Mouse (Mus musculus): Measurements from ENCODE around the gene Efna4. TPM values are rescaled to one million over a fixed set of nuclear protein-coding genes. Genes with fewer than 3 reads are reported as not detected.

Efna4 gene
- 4.4 and 4.9 TPM in 2 replicates for polyA plus RNA-seq (2014; fragmentation: Nextera tagmentation; extraction: Ambion mirVana)

- ATAC-seq (ENCODE audit: low FRiP score), result peak; percentile 75
- Histone ChIP-seq H3K4me3 (replicated peaks; ENCODE audit: low read length) (peak within 1 kb of the TSS; percentile 83), H3K27me3 (ENCODE audit: control insufficient read depth, insufficient read depth, low read length) (no peaks in the 10 kb centered on the region), H3K9me3 (ENCODE audit: control insufficient read depth, low read length) (no peaks in the 10 kb centered on the region), H3K9ac (peak within 1 kb of the TSS; percentile 84), H3K4me2 (replicated peaks) (peak within 1 kb of the TSS; percentile 88), H3K4me1 (replicated peaks; ENCODE audit: control insufficient read depth, insufficient read depth, low read length) (peaks cover 38% of the 10 kb centered on the region), H3K27ac (peak within 1 kb of the TSS; percentile 70), H3K36me3 (replicated peaks; ENCODE audit: control insufficient read depth, insufficient read depth) (0 out of 2 replicates have a peak, but pooled peaks cover 1% of the 10 kb centered on the region)
- DNase-seq (ENCODE audit: low spot score), result peak; percentile 75
- WGBS, result under 1% methylated on average over 41 of the region's 44 CpGs
Observed at GRCm38 (mm10) chr3:89337721-89338578, at the start of gene Efna4. Efna4 (minus strand) TSS chr3:89338028.

DNA sequence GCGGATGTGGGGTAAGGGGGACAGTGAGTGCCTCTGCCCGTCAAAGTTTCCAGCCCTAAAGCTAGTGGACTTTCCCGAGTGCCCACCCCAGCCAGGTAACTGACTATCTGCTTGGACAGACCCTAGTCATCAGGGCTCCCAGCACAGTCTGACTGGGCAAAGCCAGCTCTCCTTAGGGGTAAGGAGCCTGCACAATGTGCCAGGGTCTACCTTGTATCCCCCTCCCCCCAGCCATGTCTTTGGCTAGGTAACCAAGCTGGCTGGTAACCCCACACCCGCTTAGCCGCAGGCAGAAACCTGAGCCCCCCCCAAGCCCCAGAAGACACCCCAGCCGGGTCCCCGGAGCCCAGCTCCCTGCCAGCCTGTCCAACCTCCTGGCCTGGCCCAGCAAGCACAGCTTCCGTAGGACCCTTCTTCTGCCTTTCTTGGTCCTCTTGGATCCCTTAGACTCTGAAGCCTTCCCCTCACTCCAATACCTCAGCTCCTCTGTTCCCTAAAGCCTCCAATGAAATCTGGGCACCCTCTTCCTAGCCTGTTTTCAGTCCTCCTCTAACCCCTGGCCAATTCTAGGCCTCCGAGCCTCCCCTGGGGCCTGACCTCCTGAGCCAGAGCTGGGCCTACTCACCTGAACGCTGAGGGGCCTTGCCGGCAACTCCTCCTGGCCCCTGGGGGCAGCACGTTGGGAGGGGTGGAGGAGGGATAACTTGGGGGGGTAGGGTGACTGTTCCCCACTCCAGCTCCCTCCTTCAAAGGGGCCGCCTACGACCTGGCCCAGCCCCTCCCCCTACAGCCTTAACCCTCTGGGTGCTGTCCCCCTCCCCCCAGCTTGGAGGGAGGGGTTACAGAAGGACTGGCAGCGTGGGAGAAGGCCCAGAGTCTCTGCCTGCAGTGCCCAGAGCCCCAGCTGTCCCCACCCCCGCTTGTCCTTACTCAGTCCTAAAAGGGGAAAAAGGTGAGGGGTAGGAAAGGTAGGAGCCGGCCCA is 48.9 kb upstream of the Efna4 start:
- Histone ChIP-seq H3K27ac (no peak overlapping the region), H3K4me2 (replicated peaks) (no peak overlapping the region), H3K27me3 (ENCODE audit: control insufficient read depth, insufficient read depth, low read length) (no peaks in the 10 kb centered on the region), H3K4me3 (replicated peaks; ENCODE audit: low read length) (no peak overlapping the region), H3K36me3 (replicated peaks; ENCODE audit: control insufficient read depth, insufficient read depth) (no peaks in the 10 kb centered on the region), H3K9ac (no peak overlapping the region), H3K9me3 (ENCODE audit: control insufficient read depth, low read length) (no peaks in the 10 kb centered on the region), H3K4me1 (replicated peaks; ENCODE audit: control insufficient read depth, insufficient read depth, low read length) (peaks cover 14% of the 10 kb centered on the region)
- whole genome bisulfite sequencing, result 52% methylated on average over 16 of the region's 17 CpGs
- no peak for DNase-seq (ENCODE audit: low spot score)
- no peak for ATAC-seq (ENCODE audit: low FRiP score)

- no peak overlapping the region for H3K27ac ChIP-seq
- DNase-seq (ENCODE audit: low spot score) (no peak), ATAC-seq (ENCODE audit: low FRiP score) (no peak)
- H3K36me3 ChIP-seq (replicated peaks; ENCODE audit: control insufficient read depth, insufficient read depth), result no peaks in the 10 kb centered on the region
- WGBS, result 45% methylated on average over 11 of the region's 11 CpGs
- H3K4me3 ChIP-seq (replicated peaks; ENCODE audit: low read length), result no peak overlapping the region
- no peak overlapping the region for H3K4me2 ChIP-seq (replicated peaks)
- H3K9ac ChIP-seq, result no peak overlapping the region
- no peaks in the 10 kb centered on the region for H3K9me3 ChIP-seq (ENCODE audit: control insufficient read depth, low read length)
- H3K4me1 ChIP-seq (replicated peaks; ENCODE audit: control insufficient read depth, insufficient read depth, low read length), result peaks cover under 1% of the 10 kb centered on the region; the same call in 1 of the 2 replicates
- H3K27me3 ChIP-seq (ENCODE audit: control insufficient read depth, insufficient read depth, low read length), result no peaks in the 10 kb centered on the region
Observed at GRCm38 (mm10) chr3:89385451-89385850, 47.6 kb upstream of the Efna4 start.

- DNase-seq (ENCODE audit: low spot score), result no peak
- no peaks in the 10 kb centered on the region for H3K4me1 ChIP-seq (replicated peaks; ENCODE audit: control insufficient read depth, insufficient read depth, low read length)
- no peak for ATAC-seq (ENCODE audit: low FRiP score)
- no peaks in the 10 kb centered on the region for H3K9me3 ChIP-seq (ENCODE audit: control insufficient read depth, low read length)
- H3K36me3 ChIP-seq (replicated peaks; ENCODE audit: control insufficient read depth, insufficient read depth), result no peaks in the 10 kb centered on the region
- WGBS, result 77% methylated on average over 12 of the region's 12 CpGs
- H3K4me2 ChIP-seq (replicated peaks), result no peak overlapping the region
- no peak overlapping the region for H3K9ac ChIP-seq
- H3K4me3 ChIP-seq (replicated peaks; ENCODE audit: low read length), result no peak overlapping the region
- no peak overlapping the region for H3K27ac ChIP-seq
- no peaks in the 10 kb centered on the region for H3K27me3 ChIP-seq (ENCODE audit: control insufficient read depth, insufficient read depth, low read length)
Observed at GRCm38 (mm10) chr3:89384331-89385076, 46.7 kb upstream of the Efna4 start.

DNA sequence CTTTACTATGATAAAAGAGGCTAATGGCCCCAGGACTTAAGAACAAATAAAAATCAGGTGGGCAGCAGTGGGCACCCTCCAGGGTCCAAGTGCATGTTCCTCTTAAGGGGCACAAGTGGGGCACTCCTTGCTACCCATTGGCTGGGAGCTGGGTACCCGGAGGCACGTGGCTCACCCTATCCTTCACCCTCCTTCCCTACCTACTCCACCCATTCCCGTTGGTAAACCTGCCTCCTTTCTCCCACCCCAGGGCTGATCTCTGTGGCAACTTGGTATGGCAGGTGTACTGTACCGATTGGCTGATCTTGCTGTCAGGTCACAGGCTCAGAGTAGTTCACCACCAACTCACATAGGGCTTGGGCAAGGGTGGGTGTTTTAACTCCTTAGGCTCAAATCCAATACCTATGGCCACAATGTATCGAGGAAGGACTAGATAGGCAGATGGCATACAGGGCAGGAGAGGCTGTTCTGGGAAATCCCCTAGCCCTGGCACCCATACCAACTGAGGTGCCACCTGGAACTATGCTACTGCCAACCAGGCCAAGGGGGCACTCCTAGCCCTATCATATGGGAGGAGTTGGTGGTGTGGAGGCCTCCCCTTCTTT is 45.9 kb upstream of the Efna4 start:
- no peak for ATAC-seq (ENCODE audit: low FRiP score)
- no peak overlapping the region for H3K9ac ChIP-seq
- H3K4me2 ChIP-seq (replicated peaks), result no peak overlapping the region
- H3K27ac ChIP-seq, result no peak overlapping the region
- H3K4me3 ChIP-seq (replicated peaks; ENCODE audit: low read length), result no peak overlapping the region
- no peaks in the 10 kb centered on the region for H3K36me3 ChIP-seq (replicated peaks; ENCODE audit: control insufficient read depth, insufficient read depth)
- no peaks in the 10 kb centered on the region for H3K9me3 ChIP-seq (ENCODE audit: control insufficient read depth, low read length)
- H3K27me3 ChIP-seq (ENCODE audit: control insufficient read depth, insufficient read depth, low read length), result no peaks in the 10 kb centered on the region
- H3K4me1 ChIP-seq (replicated peaks; ENCODE audit: control insufficient read depth, insufficient read depth, low read length), result peaks cover 5% of the 10 kb centered on the region
- no peak for DNase-seq (ENCODE audit: low spot score)
- 88% methylated on average over 5 of the region's 5 CpGs for WGBS

DNA sequence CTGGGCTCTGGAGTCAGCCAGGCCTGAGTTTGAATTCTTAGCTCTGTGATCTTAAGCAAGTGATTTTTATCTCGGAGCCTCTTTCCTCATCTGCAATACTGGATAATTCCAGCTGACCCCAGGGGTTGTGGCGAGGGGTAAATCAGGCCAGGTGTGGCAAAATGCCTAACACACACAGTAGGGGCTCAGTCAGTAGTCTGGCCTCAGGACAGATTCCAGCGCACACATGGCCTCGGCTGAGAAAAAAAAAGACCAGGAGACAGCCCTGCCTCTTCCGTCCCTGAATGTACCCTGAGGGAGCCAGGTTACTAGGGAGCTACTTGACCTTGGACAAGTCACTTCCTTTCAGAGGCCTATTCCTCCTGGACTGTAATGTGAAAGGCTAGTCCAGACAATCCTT is 45.1 kb upstream of the Efna4 start:
- peaks cover 13% of the 10 kb centered on the region for H3K4me1 ChIP-seq (replicated peaks; ENCODE audit: control insufficient read depth, insufficient read depth, low read length)

GRCm38 (mm10) chr3:89382033-89382882 is 44.4 kb upstream of the Efna4 start:
- no peak overlapping the region for H3K4me3 ChIP-seq (replicated peaks; ENCODE audit: low read length)
- DNase-seq (ENCODE audit: low spot score), result no peak
- 90% methylated on average over 9 of the region's 9 CpGs for WGBS
- no peak for ATAC-seq (ENCODE audit: low FRiP score)
- no peaks in the 10 kb centered on the region for H3K27me3 ChIP-seq (ENCODE audit: control insufficient read depth, insufficient read depth, low read length)
- no peaks in the 10 kb centered on the region for H3K36me3 ChIP-seq (replicated peaks; ENCODE audit: control insufficient read depth, insufficient read depth)
- no peak overlapping the region for H3K27ac ChIP-seq
- H3K4me1 ChIP-seq (replicated peaks; ENCODE audit: control insufficient read depth, insufficient read depth, low read length), result peaks cover 14% of the 10 kb centered on the region
- H3K9ac ChIP-seq, result no peak overlapping the region
- no peak overlapping the region for H3K4me2 ChIP-seq (replicated peaks)
- H3K9me3 ChIP-seq (ENCODE audit: control insufficient read depth, low read length), result no peaks in the 10 kb centered on the region

More for the DNA sequence above, 45.1 kb upstream of the Efna4 start:
- DNase-seq (ENCODE audit: low spot score) (no peak), ATAC-seq (ENCODE audit: low FRiP score) (no peak)
- Histone ChIP-seq H3K27ac (no peak overlapping the region), H3K9ac (no peak overlapping the region), H3K4me2 (replicated peaks) (no peak overlapping the region), H3K36me3 (replicated peaks; ENCODE audit: control insufficient read depth, insufficient read depth) (no peaks in the 10 kb centered on the region), H3K4me3 (replicated peaks; ENCODE audit: low read length) (no peak overlapping the region), H3K27me3 (ENCODE audit: control insufficient read depth, insufficient read depth, low read length) (no peaks in the 10 kb centered on the region), H3K9me3 (ENCODE audit: control insufficient read depth, low read length) (no peaks in the 10 kb centered on the region)
- 79% methylated on average over 5 of the region's 5 CpGs for whole genome bisulfite sequencing

DNA sequence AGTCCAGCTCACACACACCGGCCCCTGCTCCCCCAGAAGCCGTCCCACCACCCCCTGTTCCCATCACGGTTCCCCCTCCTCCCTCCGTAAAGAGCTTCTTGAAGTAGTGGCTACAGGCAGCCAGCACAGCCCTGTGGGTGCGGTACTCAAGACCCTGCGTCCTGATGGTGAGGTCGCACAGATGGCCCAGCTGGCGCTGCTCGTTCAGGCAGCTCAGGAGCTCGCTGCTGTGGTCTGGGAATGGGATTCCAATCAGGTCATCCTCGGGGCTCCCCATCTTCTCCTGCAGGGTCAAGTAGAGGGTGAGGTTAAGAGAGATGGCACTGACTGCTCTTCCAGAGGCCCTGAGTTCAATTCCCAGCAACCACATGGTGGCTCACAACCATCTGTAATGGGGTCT is 43.4 kb upstream of the Efna4 start:
- no peak for DNase-seq (ENCODE audit: low spot score)
- Histone ChIP-seq H3K4me1 (replicated peaks; ENCODE audit: control insufficient read depth, insufficient read depth, low read length) (peaks cover 14% of the 10 kb centered on the region), H3K27me3 (ENCODE audit: control insufficient read depth, insufficient read depth, low read length) (no peaks in the 10 kb centered on the region), H3K9ac (no peak overlapping the region), H3K27ac (no peak overlapping the region), H3K4me2 (replicated peaks) (no peak overlapping the region), H3K9me3 (ENCODE audit: control insufficient read depth, low read length) (no peaks in the 10 kb centered on the region), H3K36me3 (replicated peaks; ENCODE audit: control insufficient read depth, insufficient read depth) (no peaks in the 10 kb centered on the region), H3K4me3 (replicated peaks; ENCODE audit: low read length) (no peak overlapping the region)
- WGBS, result 84% methylated on average over 11 of the region's 11 CpGs
- no peak for ATAC-seq (ENCODE audit: low FRiP score)
